8 mouse cellular contexts compared by ENCODE assay signal in the genomic region with DNA sequence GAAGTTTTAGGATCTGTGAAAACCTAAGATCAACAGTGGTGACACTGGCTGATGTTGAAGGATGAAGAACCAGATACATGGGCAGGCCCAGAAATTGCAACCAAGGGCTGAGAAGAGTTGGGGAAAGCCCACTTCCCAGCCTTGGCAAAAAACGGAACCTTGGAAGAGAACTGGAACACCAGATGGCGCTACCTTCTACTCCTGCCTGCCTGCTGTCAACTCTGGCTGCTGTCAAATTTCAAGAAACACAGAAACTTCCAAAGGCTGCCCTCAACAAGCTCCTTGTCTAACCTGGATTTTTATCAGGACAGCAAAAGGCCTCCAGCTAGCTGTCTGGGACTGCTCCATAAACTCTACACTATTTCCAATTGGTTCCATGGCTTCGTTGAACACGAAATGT. TPM values are rescaled to one million over a fixed set of nuclear protein-coding genes. Genes with fewer than 3 reads are reported as not detected.
DNase-seq lines count a peak whose midpoint lies in the region; ATAC-seq lines count a peak whose summit lies in the region.

No protein-coding gene starts in this region.

- H3K9ac ChIP-seq in intestine, embryonic 16.5 days (ENCODE audit: low read depth, low read length) = peak overlapping the region; percentile 77
- H3K9ac ChIP-seq in limb, embryonic 11.5 days (ENCODE audit: low read length) = no peak overlapping the region
- H3K9ac ChIP-seq in stomach, embryonic 16.5 days (ENCODE audit: low read length) = peak overlapping the region; percentile 71; the same call in 1 of the 2 replicates

- H3K27ac ChIP-seq in intestine, embryonic 16.5 days (ENCODE audit: low read length) = no peak overlapping the region
- no peak overlapping the region for H3K27ac ChIP-seq in limb, embryonic 11.5 days (replicated peaks; ENCODE audit: low read depth, low read length)
- H3K27ac ChIP-seq in midbrain, embryonic 10.5 days (replicated peaks) = no peak overlapping the region
- no peak overlapping the region for H3K27ac ChIP-seq in stomach, embryonic 16.5 days (ENCODE audit: low read length)

- WGBS in intestine, embryonic 16.5 days = 15% methylated on average over 4 of the region's 4 CpGs
- 11% methylated on average over 4 of the region's 4 CpGs for WGBS in limb, embryonic 11.5 days
- WGBS in midbrain, embryonic 10.5 days = 19% methylated on average over 4 of the region's 4 CpGs
- 8% methylated on average over 4 of the region's 4 CpGs for WGBS in stomach, embryonic 16.5 days

- H3K36me3 ChIP-seq in intestine, embryonic 16.5 days (ENCODE audit: control insufficient read depth, insufficient read depth, low read length) = peaks cover 4% of the 10 kb centered on the region
- H3K36me3 ChIP-seq in limb, embryonic 11.5 days (ENCODE audit: control insufficient read depth, insufficient read depth, low read length) = no peaks in the 10 kb centered on the region
- H3K36me3 ChIP-seq in midbrain, embryonic 10.5 days = peaks cover 2% of the 10 kb centered on the region; the same call in 1 of the 2 replicates
- H3K36me3 ChIP-seq in stomach, embryonic 16.5 days (ENCODE audit: control insufficient read depth, insufficient read depth, low read length) = no peaks in the 10 kb centered on the region

- H3K4me1 ChIP-seq in intestine, embryonic 16.5 days (ENCODE audit: control insufficient read depth, insufficient read depth, low read length) = no peaks in the 10 kb centered on the region; the same call in 1 of the 2 replicates
- H3K4me1 ChIP-seq in limb, embryonic 11.5 days (ENCODE audit: control insufficient read depth, insufficient read depth, low read length) = peaks cover 5% of the 10 kb centered on the region; the same call in 1 of the 2 replicates
- peaks cover 19% of the 10 kb centered on the region for H3K4me1 ChIP-seq in midbrain, embryonic 10.5 days
- peaks cover 5% of the 10 kb centered on the region; the same call in 1 of the 2 replicates for H3K4me1 ChIP-seq in stomach, embryonic 16.5 days (ENCODE audit: control insufficient read depth, insufficient read depth, low read length)

- no peaks in the 10 kb centered on the region for H3K27me3 ChIP-seq in intestine, embryonic 16.5 days (replicated peaks; ENCODE audit: control insufficient read depth, insufficient read depth, low read length)
- H3K27me3 ChIP-seq in limb, embryonic 11.5 days (ENCODE audit: control insufficient read depth, insufficient read depth, low read length) = no peaks in the 10 kb centered on the region
- no peaks in the 10 kb centered on the region; the same call in 1 of the 2 replicates for H3K27me3 ChIP-seq in midbrain, embryonic 10.5 days (ENCODE audit: low read depth, poor library complexity, severe bottlenecking)
- H3K27me3 ChIP-seq in stomach, embryonic 16.5 days (ENCODE audit: control insufficient read depth, insufficient read depth, low read length) = no peaks in the 10 kb centered on the region

- peak; percentile 4; the same call in 1 of the 2 replicates for ATAC-seq in intestine, embryonic 16.5 days
- no peak for ATAC-seq in limb, embryonic 11.5 days (ENCODE audit: insufficient number of reproducible peaks, low FRiP score, low TSS enrichment, low read depth)
- ATAC-seq in stomach, embryonic 16.5 days (ENCODE audit: insufficient read depth, low FRiP score) = no peak

- no peaks in the 10 kb centered on the region for H3K9me3 ChIP-seq in intestine, embryonic 16.5 days (ENCODE audit: control insufficient read depth, low read length)
- no peaks in the 10 kb centered on the region for H3K9me3 ChIP-seq in limb, embryonic 11.5 days (ENCODE audit: control insufficient read depth, low read length)
- no peaks in the 10 kb centered on the region for H3K9me3 ChIP-seq in midbrain, embryonic 10.5 days (replicated peaks)
- H3K9me3 ChIP-seq in stomach, embryonic 16.5 days (replicated peaks; ENCODE audit: control insufficient read depth, low read length) = no peaks in the 10 kb centered on the region

- H3K4me2 ChIP-seq in intestine, embryonic 16.5 days (ENCODE audit: low read depth, low read length) = peak overlapping the region; percentile 90
- peak overlapping the region; percentile 96 for H3K4me2 ChIP-seq in limb, embryonic 11.5 days (ENCODE audit: low read depth, severe bottlenecking)
- peak overlapping the region; percentile 74 for H3K4me2 ChIP-seq in stomach, embryonic 16.5 days (ENCODE audit: low read depth, low read length)

- peak overlapping the region; percentile 80 for H3K4me3 ChIP-seq in intestine, embryonic 16.5 days (ENCODE audit: low read length)
- H3K4me3 ChIP-seq in limb, embryonic 11.5 days (ENCODE audit: low read depth, low read length) = peak overlapping the region; percentile 84
- H3K4me3 ChIP-seq in midbrain, embryonic 10.5 days = peak overlapping the region; percentile 93
- peak overlapping the region; percentile 70 for H3K4me3 ChIP-seq in stomach, embryonic 16.5 days (replicated peaks; ENCODE audit: low read length)

- peak; percentile 55 to 63 for DNase-seq in left cerebral cortex, adult 18-20 months (ENCODE audit: low spot score in 2 of 2)
- DNase-seq in left cerebral cortex, adult 11 months (ENCODE audit: low spot score) = no peak
- DNase-seq in c-Kit-positive CD71-positive TER-119-positive erythroid progenitor cells, embryonic 14.5 days (ENCODE audit: low spot score) = peak; percentile 44
- peak; percentile 30 to 32 for DNase-seq in frontal cortex, postnatal 25 days (ENCODE audit: low spot score in 2 of 2)
- DNase-seq in limb, embryonic 11.5 days (ENCODE audit: low spot score) = peak; percentile 57
- DNase-seq in midbrain, embryonic 10.5 days (ENCODE audit: low spot score) = peak; percentile 47

RNA-seq across cellular contexts. Expression of a gene that starts 1.1 kb away (rescaled TPM):
- 10 to 100 TPM; 13.2 to 14.6 TPM for total RNA-seq in left cerebral cortex, adult 18-20 months (2021)
- 39.5 and 42.2 TPM in 2 replicates for polyA plus RNA-seq in intestine, embryonic 16.5 days (2015; fragmentation: Nextera tagmentation; extraction: Ambion mirVana)
- polyA plus RNA-seq in limb, embryonic 11.5 days (2014; fragmentation: Nextera tagmentation; extraction: Ambion mirVana) = 16.6 and 16.9 TPM in 2 replicates
- polyA plus RNA-seq in midbrain, embryonic 10.5 days (2016; fragmentation: Nextera tagmentation; extraction: Ambion mirVana) = 16.4 and 18.9 TPM in 2 replicates
- polyA plus RNA-seq in stomach, embryonic 16.5 days (2015; fragmentation: Nextera tagmentation; extraction: Ambion mirVana) = 19.6 and 19.7 TPM in 2 replicates

RNA-seq across cellular contexts. Expression of a gene that starts 19.4 kb away (rescaled TPM):
- 1 to 10 TPM; 4.5 TPM for total RNA-seq in left cerebral cortex, adult 18-20 months (2021)
- 2.8 and 4.2 TPM in 2 replicates for polyA plus RNA-seq in intestine, embryonic 16.5 days (2015; fragmentation: Nextera tagmentation; extraction: Ambion mirVana)
- polyA plus RNA-seq in limb, embryonic 11.5 days (2014; fragmentation: Nextera tagmentation; extraction: Ambion mirVana) = 1.5 and 1.6 TPM in 2 replicates
- 2.4 and 4.5 TPM in 2 replicates for polyA plus RNA-seq in midbrain, embryonic 10.5 days (2016; fragmentation: Nextera tagmentation; extraction: Ambion mirVana)
- polyA plus RNA-seq in stomach, embryonic 16.5 days (2015; fragmentation: Nextera tagmentation; extraction: Ambion mirVana) = 5.3 and 6.9 TPM in 2 replicates

RNA-seq across cellular contexts. Expression of a gene that starts 30.7 kb away (rescaled TPM):
- total RNA-seq in left cerebral cortex, adult 18-20 months (2021) = 10 to 100 TPM; 25.6 to 26.8 TPM
- polyA plus RNA-seq in intestine, embryonic 16.5 days (2015; fragmentation: Nextera tagmentation; extraction: Ambion mirVana) = 36.7 and 38.6 TPM in 2 replicates
- 24.7 and 26.1 TPM in 2 replicates for polyA plus RNA-seq in limb, embryonic 11.5 days (2014; fragmentation: Nextera tagmentation; extraction: Ambion mirVana)
- 25.0 and 25.3 TPM in 2 replicates for polyA plus RNA-seq in midbrain, embryonic 10.5 days (2016; fragmentation: Nextera tagmentation; extraction: Ambion mirVana)
- polyA plus RNA-seq in stomach, embryonic 16.5 days (2015; fragmentation: Nextera tagmentation; extraction: Ambion mirVana) = 32.5 and 35.1 TPM in 2 replicates

RNA-seq across cellular contexts. Expression of a gene that starts 53.1 kb away (rescaled TPM):
- 1 to 10 TPM; 4.2 to 4.3 TPM for total RNA-seq in left cerebral cortex, adult 18-20 months (2021)
- polyA plus RNA-seq in intestine, embryonic 16.5 days (2015; fragmentation: Nextera tagmentation; extraction: Ambion mirVana) = 34.6 and 39.1 TPM in 2 replicates
- 14.5 and 15.8 TPM in 2 replicates for polyA plus RNA-seq in limb, embryonic 11.5 days (2014; fragmentation: Nextera tagmentation; extraction: Ambion mirVana)
- polyA plus RNA-seq in midbrain, embryonic 10.5 days (2016; fragmentation: Nextera tagmentation; extraction: Ambion mirVana) = 20.4 and 21.4 TPM in 2 replicates
- 32.4 and 35.1 TPM in 2 replicates for polyA plus RNA-seq in stomach, embryonic 16.5 days (2015; fragmentation: Nextera tagmentation; extraction: Ambion mirVana)

RNA-seq across cellular contexts. Expression of a gene that starts 55.8 kb away (rescaled TPM):
- 1 to 10 TPM; 5.1 to 6.8 TPM for total RNA-seq in left cerebral cortex, adult 18-20 months (2021)
- polyA plus RNA-seq in intestine, embryonic 16.5 days (2015; fragmentation: Nextera tagmentation; extraction: Ambion mirVana) = 0.05 TPM in 1 of 2 replicates, not detected in the other
- not detected in 2 replicates for polyA plus RNA-seq in limb, embryonic 11.5 days (2014; fragmentation: Nextera tagmentation; extraction: Ambion mirVana)
- 0.14 and 0.31 TPM in 2 replicates for polyA plus RNA-seq in midbrain, embryonic 10.5 days (2016; fragmentation: Nextera tagmentation; extraction: Ambion mirVana)
- 0.09 and 0.27 TPM in 2 replicates for polyA plus RNA-seq in stomach, embryonic 16.5 days (2015; fragmentation: Nextera tagmentation; extraction: Ambion mirVana)
